Mouse (Mus musculus) liver, embryonic 14.5 days (tissue): Measurements from ENCODE around the gene Dkkl1.

ENCODE experiments used
- CTCF ChIP-seq: IDR thresholded peaks from 2 replicates; pipeline ENCODE4 v1.5.1; 2016; ENCODE audit warnings: antibody characterized with exemption, low read depth, control low read depth
- EP300 ChIP-seq: IDR thresholded peaks from 2 replicates; pipeline ENCODE4 v1.6.1; 2016; ENCODE audit warnings: antibody characterized with exemption, low read depth

DNA sequence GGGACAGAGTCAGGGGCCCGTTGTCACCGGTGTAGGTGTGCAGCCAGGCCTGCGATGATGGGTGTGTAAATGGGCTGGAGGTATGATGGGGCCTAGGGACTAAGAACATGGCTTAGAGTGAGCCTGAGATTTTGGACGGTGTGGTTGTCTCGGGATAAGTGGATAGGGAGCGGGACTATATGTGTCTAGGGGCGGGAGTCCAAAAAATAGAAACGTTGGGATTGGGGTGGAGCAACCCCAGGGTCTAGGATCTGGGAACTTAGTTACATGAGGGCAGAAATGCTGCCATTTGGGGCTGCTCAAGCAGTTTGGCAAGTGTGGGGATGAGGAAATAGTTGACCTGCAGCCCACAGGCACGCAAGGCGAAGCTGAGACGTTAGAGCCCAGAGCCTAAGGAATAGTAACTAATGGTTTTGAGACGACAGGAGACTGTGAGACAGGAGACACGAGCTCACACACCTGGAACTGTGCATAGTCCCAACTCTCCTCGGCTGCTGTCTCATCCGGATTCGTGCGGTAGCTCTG lies 23.8 kb upstream of the Dkkl1 start:
- no peak for TF ChIP-seq CTCF
- TF ChIP-seq EP300, result no peak
